Mouse (Mus musculus) ovary, adult 18-20 months (tissue): ENCODE measurements around the gene Slc51a.
"Not testable (repeated sequence)": the region's sequence is repeated elsewhere in the genome, so short reads cannot be mapped to it uniquely, and the experiment has no call there.

ENCODE experiments used
- DNase-seq: peaks from one replicate; pipeline ENCODE4 v3.0.0; 2022; ENCODE audit warnings: low spot score, mixed read lengths

Gene Slc51a

GRCm38 (mm10) chr16:32468488-32468887 is 19.2 kb downstream of the Slc51a start:
- DNase-seq = no peak

GRCm38 (mm10) chr16:32464908-32465307 is 22.8 kb downstream of the Slc51a start:
- DNase-seq = no peak

- no peak for DNase-seq
Measured at GRCm38 (mm10) chr16:32463426-32463825, 24.3 kb downstream of the Slc51a start.

GRCm38 (mm10) chr16:32462950-32463349 is 24.7 kb downstream of the Slc51a start:
- no peak for DNase-seq

GRCm38 (mm10) chr16:32461713-32462112 is 26.0 kb downstream of the Slc51a start:
- no peak for DNase-seq

GRCm38 (mm10) chr16:32460518-32460917 is 27.2 kb downstream of the Slc51a start:
- DNase-seq = no peak

GRCm38 (mm10) chr16:32457589-32458386 is 29.9 kb downstream of the Slc51a start:
- peak; percentile 17 for DNase-seq

- DNase-seq = no peak
Measured at GRCm38 (mm10) chr16:32456761-32457160, 30.9 kb downstream of the Slc51a start.

GRCm38 (mm10) chr16:32456086-32456485 is 31.6 kb downstream of the Slc51a start:
- no peak for DNase-seq

- DNase-seq = no peak
Measured at GRCm38 (mm10) chr16:32454646-32455045, 33.0 kb downstream of the Slc51a start.

- no peak for DNase-seq
Measured at GRCm38 (mm10) chr16:32453102-32453501, 34.6 kb downstream of the Slc51a start.

- no peak for DNase-seq
Measured at GRCm38 (mm10) chr16:32450133-32450532, 37.5 kb downstream of the Slc51a start.

- no peak for DNase-seq
Measured at GRCm38 (mm10) chr16:32449665-32450064, 38.0 kb downstream of the Slc51a start.

- no peak for DNase-seq
Measured at GRCm38 (mm10) chr16:32446563-32447138, 41.0 kb downstream of the Slc51a start.

- no peak for DNase-seq
Measured at GRCm38 (mm10) chr16:32445558-32445957, 42.1 kb downstream of the Slc51a start.

GRCm38 (mm10) chr16:32444615-32445014 is 43.1 kb downstream of the Slc51a start:
- not testable (repeated sequence) for DNase-seq

GRCm38 (mm10) chr16:32441432-32441831 is 46.2 kb downstream of the Slc51a start:
- DNase-seq = no peak

GRCm38 (mm10) chr16:32437266-32437665 is 50.4 kb downstream of the Slc51a start:
- DNase-seq = no peak

GRCm38 (mm10) chr16:32436657-32437056 is 51.0 kb downstream of the Slc51a start:
- no peak for DNase-seq

GRCm38 (mm10) chr16:32434691-32435090 is 53.0 kb downstream of the Slc51a start:
- DNase-seq = no peak

- DNase-seq = no peak
Measured at GRCm38 (mm10) chr16:32434066-32434465, 53.6 kb downstream of the Slc51a start.

- no peak for DNase-seq
Measured at GRCm38 (mm10) chr16:32433138-32433537, 54.5 kb downstream of the Slc51a start.

- DNase-seq = no peak
Measured at GRCm38 (mm10) chr16:32431926-32432325, 55.8 kb downstream of the Slc51a start.
